Mouse (Mus musculus) T-cell, adult 2 months (primary cell): ENCODE results near the gene 4933436I01Rik.

Experiments used
- DNase-seq: peaks from one replicate; pipeline ENCODE4 v3.0.0; 2022; ENCODE audit warnings: low spot score

4933436I01Rik gene

DNA sequence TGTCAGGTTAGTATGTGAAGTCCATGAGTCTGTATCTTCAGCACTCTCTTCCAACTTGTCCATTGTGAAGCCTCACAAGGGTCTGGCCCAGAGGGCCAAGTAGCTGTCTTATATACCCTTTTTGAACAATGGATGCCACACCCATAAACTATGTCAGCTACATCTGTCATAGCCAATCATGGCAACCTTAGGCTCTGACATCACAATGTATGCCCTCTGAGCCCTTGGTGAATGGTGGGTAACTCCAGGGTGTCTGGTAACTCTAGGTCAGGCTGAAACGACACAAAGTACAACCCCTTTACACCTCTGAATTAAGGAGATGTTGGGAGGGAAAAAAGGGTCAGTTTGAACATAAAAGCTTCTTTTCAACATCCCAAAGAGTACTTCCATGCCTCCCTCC lies at the start of gene 4933436I01Rik:
Gene 4933436I01Rik, minus strand, starts transcription at position 101 of the 400 bp plus-strand sequence.
- no peak for DNase-seq

DNA sequence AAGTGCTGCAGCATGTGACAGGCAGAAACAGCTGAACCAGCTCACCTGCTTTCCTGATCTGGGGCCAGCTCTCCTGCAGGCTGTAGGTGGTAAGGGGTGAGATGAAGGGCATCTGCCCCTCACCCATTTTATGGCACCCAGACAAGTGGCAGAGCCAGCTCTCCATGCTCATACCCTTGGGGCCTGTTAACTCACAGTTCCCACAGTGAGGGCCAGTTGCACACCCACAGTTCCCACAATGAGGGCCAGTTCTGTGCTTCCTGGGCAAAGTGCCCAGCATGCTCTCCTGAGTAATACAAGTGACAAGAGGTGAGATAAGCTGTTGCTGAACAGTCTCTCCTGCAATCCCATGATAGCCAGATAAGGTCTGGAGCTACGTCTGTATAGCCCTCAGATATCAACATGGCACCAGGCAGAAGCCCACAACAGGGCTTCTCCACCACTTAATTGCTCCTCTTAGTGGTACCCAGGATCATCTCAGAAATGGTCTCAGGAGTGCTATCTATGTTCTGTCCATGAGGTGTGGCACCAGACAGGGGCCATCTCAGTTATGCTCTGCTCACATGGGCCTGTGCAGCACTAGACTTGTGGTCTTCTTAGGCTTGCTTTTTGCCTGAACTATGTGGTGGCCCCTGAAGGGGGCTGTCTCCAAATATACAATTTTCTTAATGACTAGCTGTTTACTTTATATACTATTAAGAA lies 3.7 kb upstream of the 4933436I01Rik start:
- DNase-seq: no peak

DNA sequence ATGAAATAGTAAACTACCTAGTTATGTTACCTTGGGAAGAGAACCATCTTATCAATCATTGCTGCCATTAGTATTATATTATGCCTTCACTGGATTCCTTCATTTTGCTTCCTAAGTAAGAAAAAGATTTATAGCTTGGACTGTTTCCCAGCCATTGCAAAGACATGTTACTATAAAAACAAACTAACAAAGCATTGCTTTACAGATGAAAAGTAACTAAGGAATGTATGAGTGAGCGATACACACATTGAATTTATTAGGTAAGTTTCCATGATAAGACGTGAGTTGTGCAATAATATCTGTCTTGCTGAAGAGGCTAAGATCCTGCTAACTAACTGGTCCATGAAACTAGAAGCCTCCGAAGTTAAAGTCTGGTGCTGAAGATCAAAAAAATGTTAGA lies 37.8 kb downstream of the 4933436I01Rik start:
- DNase-seq: no peak
